ENCODE assay signal across 20 mouse cellular contexts in genomic region chr1:68839352-68839751, GRCm38 (mm10).
DNase-seq lines count a peak whose midpoint lies in the region; ATAC-seq and TF ChIP-seq lines count a peak whose summit lies in the region.
"Had no signal": no experiment of that assay in that cellular context is flagged by ENCODE, and none has a peak within 500 bp of the region (broad histone marks: within the 10 kb centered on the region; RNA-seq: fewer than 3 reads in every experiment).

No protein-coding gene starts in this region.

- no peaks in the 10 kb centered on the region for H3K4me1 ChIP-seq in forebrain, embryonic 13.5 days
- no peaks in the 10 kb centered on the region for H3K4me1 ChIP-seq in forebrain, embryonic 10.5 days
- H3K4me1 ChIP-seq in midbrain, postnatal 0 days (ENCODE audit: insufficient read depth, low read length), result no peaks in the 10 kb centered on the region
- no peaks in the 10 kb centered on the region for H3K4me1 ChIP-seq in midbrain, embryonic 11.5 days (ENCODE audit: control insufficient read depth, insufficient read depth, low read length)
- H3K4me1 ChIP-seq in forebrain, embryonic 16.5 days (replicated peaks; ENCODE audit: control insufficient read depth, insufficient read depth, low read length), result no peaks in the 10 kb centered on the region; the same call in 1 of the 2 replicates
- H3K4me1 ChIP-seq: embryonic facial prominence, embryonic 15.5 days; heart, embryonic 12.5 days; hindbrain, embryonic 13.5 days had no signal

- H3K27me3 ChIP-seq in forebrain, embryonic 13.5 days, result no peaks in the 10 kb centered on the region
- H3K27me3 ChIP-seq in forebrain, embryonic 10.5 days (ENCODE audit: poor library complexity, severe bottlenecking), result no peaks in the 10 kb centered on the region
- H3K27me3 ChIP-seq in midbrain, postnatal 0 days (ENCODE audit: insufficient read depth, low read length), result no peaks in the 10 kb centered on the region
- no peaks in the 10 kb centered on the region for H3K27me3 ChIP-seq in midbrain, embryonic 11.5 days (ENCODE audit: control insufficient read depth, insufficient read depth, low read length)
- H3K27me3 ChIP-seq in forebrain, embryonic 16.5 days (replicated peaks; ENCODE audit: control insufficient read depth, insufficient read depth, low read length), result no peaks in the 10 kb centered on the region
- H3K27me3 ChIP-seq: embryonic facial prominence, embryonic 15.5 days; heart, embryonic 12.5 days; hindbrain, embryonic 13.5 days had no signal

- no peak overlapping the region for H3K27ac ChIP-seq in forebrain, embryonic 13.5 days
- no peak overlapping the region for H3K27ac ChIP-seq in forebrain, embryonic 10.5 days
- no peak overlapping the region for H3K27ac ChIP-seq in midbrain, postnatal 0 days (ENCODE audit: low read depth, low read length)
- no peak overlapping the region for H3K27ac ChIP-seq in midbrain, embryonic 11.5 days (ENCODE audit: low read depth, low read length)
- H3K27ac ChIP-seq in forebrain, embryonic 16.5 days (ENCODE audit: low read length), result no peak overlapping the region
- H3K27ac ChIP-seq: embryonic facial prominence, embryonic 15.5 days; gastrocnemius, adult 2 months; hindbrain, embryonic 13.5 days had no signal

- 48% methylated on average over 4 of the region's 4 CpGs for WGBS in forebrain, embryonic 13.5 days
- 87% methylated on average over 4 of the region's 4 CpGs for WGBS in forebrain, embryonic 10.5 days
- 55% methylated on average over 4 of the region's 4 CpGs for WGBS in midbrain, postnatal 0 days
- WGBS in midbrain, embryonic 11.5 days, result 81% methylated on average over 4 of the region's 4 CpGs
- 29% methylated on average over 4 of the region's 4 CpGs for WGBS in forebrain, embryonic 16.5 days

- no peak overlapping the region for H3K4me2 ChIP-seq in forebrain, embryonic 13.5 days
- no peak overlapping the region for H3K4me2 ChIP-seq in midbrain, postnatal 0 days (ENCODE audit: low read depth, low read length, poor library complexity, severe bottlenecking)
- no peak overlapping the region for H3K4me2 ChIP-seq in midbrain, embryonic 11.5 days
- H3K4me2 ChIP-seq in forebrain, embryonic 16.5 days (ENCODE audit: low read length), result no peak overlapping the region
- H3K4me2 ChIP-seq: embryonic facial prominence, embryonic 15.5 days; heart, embryonic 12.5 days; hindbrain, embryonic 13.5 days had no signal

- H3K36me3 ChIP-seq in forebrain, embryonic 13.5 days (ENCODE audit: poor library complexity, severe bottlenecking), result no peaks in the 10 kb centered on the region
- no peaks in the 10 kb centered on the region for H3K36me3 ChIP-seq in forebrain, embryonic 10.5 days (replicated peaks)
- H3K36me3 ChIP-seq in midbrain, postnatal 0 days (ENCODE audit: insufficient read depth, low read length), result no peaks in the 10 kb centered on the region
- H3K36me3 ChIP-seq in midbrain, embryonic 11.5 days (ENCODE audit: control insufficient read depth, insufficient read depth, low read length), result no peaks in the 10 kb centered on the region
- no peaks in the 10 kb centered on the region for H3K36me3 ChIP-seq in forebrain, embryonic 16.5 days (ENCODE audit: control insufficient read depth, insufficient read depth)
- H3K36me3 ChIP-seq: embryonic facial prominence, embryonic 15.5 days; heart, embryonic 12.5 days; hindbrain, embryonic 13.5 days had no signal

- no peak overlapping the region for H3K4me3 ChIP-seq in forebrain, embryonic 13.5 days
- no peak overlapping the region for H3K4me3 ChIP-seq in forebrain, embryonic 10.5 days
- H3K4me3 ChIP-seq in midbrain, postnatal 0 days (ENCODE audit: low read depth, low read length), result no peak overlapping the region
- no peak overlapping the region for H3K4me3 ChIP-seq in midbrain, embryonic 11.5 days (ENCODE audit: low read depth, low read length)
- no peak overlapping the region for H3K4me3 ChIP-seq in forebrain, embryonic 16.5 days (replicated peaks; ENCODE audit: low read length)
- H3K4me3 ChIP-seq: embryonic facial prominence, embryonic 15.5 days; erythroblast, embryonic 14.5 days; gastrocnemius, adult 2 months; heart, embryonic 12.5 days; hindbrain, embryonic 13.5 days had no signal

- no peak for TF ChIP-seq CTCF in midbrain, postnatal 0 days (IDR thresholded peaks at IDR 0.05)

- no peak overlapping the region for H3K9ac ChIP-seq in forebrain, embryonic 13.5 days
- no peak overlapping the region for H3K9ac ChIP-seq in midbrain, postnatal 0 days (replicated peaks; ENCODE audit: low read length, poor library complexity, severe bottlenecking)
- H3K9ac ChIP-seq in midbrain, embryonic 11.5 days (ENCODE audit: low read length), result no peak overlapping the region
- no peak overlapping the region for H3K9ac ChIP-seq in forebrain, embryonic 16.5 days (replicated peaks; ENCODE audit: low read depth, low read length)
- H3K9ac ChIP-seq: embryonic facial prominence, embryonic 15.5 days; heart, embryonic 12.5 days; hindbrain, embryonic 13.5 days had no signal

- ATAC-seq in forebrain, embryonic 13.5 days, result peak; percentile 83
- ATAC-seq in midbrain, postnatal 0 days (ENCODE audit: low FRiP score), result no peak
- no peak for ATAC-seq in midbrain, embryonic 11.5 days (ENCODE audit: low FRiP score)
- peak; percentile 94 for ATAC-seq in forebrain, embryonic 16.5 days
- ATAC-seq: intestine, embryonic 16.5 days had no signal

- DNase-seq in forebrain, embryonic 10.5 days (ENCODE audit: extremely low spot score, low spot score), result no peak
- peak; percentile 65 for DNase-seq in midbrain, postnatal 0 days (ENCODE audit: low spot score)
- no peak for DNase-seq in midbrain, embryonic 11.5 days (ENCODE audit: low spot score, missing footprints)
- DNase-seq in retina, postnatal 1 day, result peak; percentile 46
- DNase-seq in adrenal gland, postnatal 14 days, result no peak
- no peak for DNase-seq in layer of hippocampus, postnatal 36 days
- DNase-seq: adrenal gland, adult 2 months; adrenal gland, postnatal 36 days; cerebellum, adult 11 months; cerebellum, adult 8-10 months; embryo, embryonic 11 days; gastrocnemius, adult 2 months; gastrocnemius, postnatal 25 days had no signal

- H3K9me3 ChIP-seq in forebrain, embryonic 13.5 days (replicated peaks), result no peaks in the 10 kb centered on the region
- no peaks in the 10 kb centered on the region; the same call in 1 of the 2 replicates for H3K9me3 ChIP-seq in forebrain, embryonic 10.5 days
- no peaks in the 10 kb centered on the region for H3K9me3 ChIP-seq in midbrain, postnatal 0 days (ENCODE audit: low read length)
- no peaks in the 10 kb centered on the region; the same call in 1 of the 2 replicates for H3K9me3 ChIP-seq in midbrain, embryonic 11.5 days (ENCODE audit: control insufficient read depth, low read length)
- H3K9me3 ChIP-seq in forebrain, embryonic 16.5 days (ENCODE audit: control insufficient read depth, low read length), result 0 out of 2 replicates have a peak, but pooled peaks cover 2% of the 10 kb centered on the region
- H3K9me3 ChIP-seq: embryonic facial prominence, embryonic 15.5 days; heart, embryonic 12.5 days; hindbrain, embryonic 13.5 days had no signal

Comparison
In these comparisons a context has a peak if more than half of its experiments do, and no peak if none do; other contexts are left out.
1. DNase-seq: peak in midbrain, postnatal 0 days (single experiment) and retina, postnatal 1 day (single experiment); none in forebrain, embryonic 10.5 days (single experiment), midbrain, embryonic 11.5 days (single experiment), adrenal gland, postnatal 14 days (single experiment) and layer of hippocampus, postnatal 36 days (0 of 2).
2. ATAC-seq: peak in forebrain, embryonic 13.5 days (single experiment) and forebrain, embryonic 16.5 days (single experiment); none in midbrain, postnatal 0 days (single experiment) and midbrain, embryonic 11.5 days (single experiment).